Mouse (Mus musculus) thymus, postnatal 0 days (tissue): ENCODE results near the gene Shroom2. TPM values are rescaled to one million over a fixed set of nuclear protein-coding genes. Genes with fewer than 3 reads are reported as not detected.

Experiments
- DNase-seq: peaks from one replicate; pipeline ENCODE4 v3.0.0-alpha.2; 2015; ENCODE audit warnings: low spot score
- polyA plus RNA-seq: library from polyadenylated mRNA; unstranded; fragments of >200 nt; fragmentation: Nextera tagmentation; extraction: Ambion mirVana; gene quantifications from 2 replicates; pipeline ENCODE4 v1.2.1, GENCODE M21; 2015

Shroom2 gene
- polyA plus RNA-seq, 1 experiment from 2014 or later = 0.87 TPM

GRCm38 (mm10) chrX:152703624-152704023, 65.6 kb downstream of the Shroom2 start:
- no peak for DNase-seq

GRCm38 (mm10) chrX:152701679-152702078, 67.6 kb downstream of the Shroom2 start:
- no peak for DNase-seq

- no peak for DNase-seq
These were observed 78.4 kb downstream of the Shroom2 start for GRCm38 (mm10) chrX:152690788-152691291.

GRCm38 (mm10) chrX:152679190-152679814, 90.0 kb downstream of the Shroom2 start:
- no peak for DNase-seq

GRCm38 (mm10) chrX:152676357-152676756, 92.9 kb downstream of the Shroom2 start:
- no peak for DNase-seq

- DNase-seq = no peak
These were observed 95.8 kb downstream of the Shroom2 start for GRCm38 (mm10) chrX:152673431-152673830.

- no peak for DNase-seq
These were observed 111.8 kb downstream of the Shroom2 start for GRCm38 (mm10) chrX:152657363-152658036.

- DNase-seq = no peak
These were observed 112.7 kb downstream of the Shroom2 start for GRCm38 (mm10) chrX:152656609-152656939.

GRCm38 (mm10) chrX:152655796-152656608, 113.3 kb downstream of the Shroom2 start:
- no peak for DNase-seq

- no peak for DNase-seq
These were observed 116.6 kb downstream of the Shroom2 start for GRCm38 (mm10) chrX:152652676-152653075.

- DNase-seq = no peak
These were observed 124.4 kb downstream of the Shroom2 start for GRCm38 (mm10) chrX:152644827-152645226.

- DNase-seq = no peak
These were observed 125.3 kb downstream of the Shroom2 start for GRCm38 (mm10) chrX:152643679-152644638.

GRCm38 (mm10) chrX:152643201-152643600, 126.1 kb downstream of the Shroom2 start:
- DNase-seq = no peak

GRCm38 (mm10) chrX:152642627-152643026, 126.6 kb downstream of the Shroom2 start:
- DNase-seq = no peak

GRCm38 (mm10) chrX:152635397-152635796, 133.9 kb downstream of the Shroom2 start:
- no peak for DNase-seq

- DNase-seq = no peak
These were observed 147.9 kb downstream of the Shroom2 start for GRCm38 (mm10) chrX:152621407-152621806.

- no peak for DNase-seq
These were observed 148.3 kb downstream of the Shroom2 start for GRCm38 (mm10) chrX:152620917-152621316.

- no peak for DNase-seq
These were observed 150.8 kb downstream of the Shroom2 start for GRCm38 (mm10) chrX:152618464-152618863.

- no peak for DNase-seq
These were observed 206.2 kb downstream of the Shroom2 start, which contains the start of gene Cldn34a for GRCm38 (mm10) chrX:152563034-152563433. Gene Cldn34a, plus strand, starts transcription at chrX:152563334.
